In genomic region chr9:48547233-48547632, GRCm38 (mm10) we compare ENCODE assay signal across 21 mouse cellular contexts.
"Had no signal": no experiment of that assay in that cellular context is flagged by ENCODE, and none has a peak within 500 bp of the region (broad histone marks: within the 10 kb centered on the region; RNA-seq: fewer than 3 reads in every experiment).

No protein-coding gene starts in this region.

- ATAC-seq: liver, postnatal 0 days; midbrain, embryonic 15.5 days had no signal

- H3K4me1 ChIP-seq: liver, embryonic 13.5 days; liver, embryonic 15.5 days; lung, embryonic 15.5 days; midbrain, embryonic 12.5 days; midbrain, embryonic 15.5 days; neural tube, embryonic 13.5 days; neural tube, embryonic 15.5 days had no signal

- H3K36me3 ChIP-seq: liver, embryonic 13.5 days; liver, embryonic 15.5 days; lung, embryonic 15.5 days; midbrain, embryonic 12.5 days; midbrain, embryonic 15.5 days; neural tube, embryonic 13.5 days; neural tube, embryonic 15.5 days had no signal

- H3K4me2 ChIP-seq: liver, embryonic 13.5 days; liver, embryonic 15.5 days; lung, embryonic 15.5 days; midbrain, embryonic 12.5 days; midbrain, embryonic 15.5 days; neural tube, embryonic 13.5 days; neural tube, embryonic 15.5 days had no signal

- H3K9me3 ChIP-seq: liver, embryonic 13.5 days; liver, embryonic 15.5 days; lung, embryonic 15.5 days; midbrain, embryonic 12.5 days; midbrain, embryonic 15.5 days; neural tube, embryonic 13.5 days; neural tube, embryonic 15.5 days had no signal

- DNase-seq: liver, embryonic 13.5 days; liver, postnatal 0 days; lung, adult 2 months; lung, postnatal 14 days; lung, postnatal 36 days; retina, postnatal 1 day; right cerebral cortex, adult 18-20 months; right cerebral cortex, postnatal 25 days; right cerebral cortex, postnatal 4 days; spleen, adult 18-20 months; thymus, adult 18-20 months; thymus, postnatal 14 days; thymus, postnatal 36 days had no signal

- H3K27me3 ChIP-seq: liver, embryonic 13.5 days; liver, embryonic 15.5 days; lung, embryonic 15.5 days; megakaryocyte, embryonic 14.5 days; midbrain, embryonic 12.5 days; midbrain, embryonic 15.5 days; neural tube, embryonic 13.5 days; neural tube, embryonic 15.5 days had no signal

- H3K27ac ChIP-seq: liver, embryonic 13.5 days; liver, embryonic 15.5 days; lung, embryonic 15.5 days; midbrain, embryonic 12.5 days; midbrain, embryonic 15.5 days; neural tube, embryonic 13.5 days; neural tube, embryonic 15.5 days had no signal

- H3K4me3 ChIP-seq: liver, embryonic 13.5 days; liver, embryonic 15.5 days; lung, embryonic 15.5 days; megakaryocyte, embryonic 14.5 days; midbrain, embryonic 12.5 days; midbrain, embryonic 15.5 days; myocyte; neural tube, embryonic 13.5 days; neural tube, embryonic 15.5 days had no signal

- H3K9ac ChIP-seq: liver, embryonic 13.5 days; liver, embryonic 15.5 days; liver, postnatal 0 days; lung, embryonic 15.5 days; midbrain, embryonic 12.5 days; midbrain, embryonic 15.5 days; neural tube, embryonic 13.5 days; neural tube, embryonic 15.5 days had no signal
